ENCODE assay signal across 15 mouse cellular contexts in genomic region chr3:65891594-65891993, GRCm38 (mm10).
A peak's percentile ranks its signal among the peaks of the same experiment; 100 is the strongest.
DNase-seq lines count a peak whose midpoint lies in the region; ATAC-seq lines count a peak whose summit lies in the region.
"Had no signal": no experiment of that assay in that cellular context is flagged by ENCODE, and none has a peak within 500 bp of the region (broad histone marks: within the 10 kb centered on the region; RNA-seq: fewer than 3 reads in every experiment).

No protein-coding gene starts in this region.

- DNase-seq in 416B (ENCODE audit: low read depth) (peak; percentile 28), adipocyte (ENCODE audit: low spot score) (peak; percentile 70)
- DNase-seq in lung, postnatal 36 days, result peak; percentile 66
- no peak for DNase-seq in yolk sac, embryonic 10.5 days (ENCODE audit: low spot score)
- no peak for DNase-seq in cerebellum, adult 18-20 months
- DNase-seq: adrenal gland, postnatal 14 days; B cell, adult 2 months; cerebellum, adult 2 months; cerebellum, postnatal 10 days; embryo, embryonic 11 days; gastrocnemius, postnatal 36 days; heart, adult 2 months had no signal

- ATAC-seq in monocyte, adult 5-6 weeks (replicated peaks; ENCODE audit: insufficient number of reproducible peaks, low FRiP score, low TSS enrichment, poor library complexity, severe bottlenecking), result peak; percentile 67
- ATAC-seq: CD4-positive, CD25-positive, alpha-beta regulatory T cell, adult 4 months; forebrain, embryonic 14.5 days had no signal

Comparison
In these comparisons a context has a peak if more than half of its experiments do, and no peak if none do; other contexts are left out.
1. DNase-seq: peak in 416B (single experiment), adipocyte (single experiment) and lung, postnatal 36 days (single experiment); none in yolk sac, embryonic 10.5 days (single experiment) and cerebellum, adult 18-20 months (0 of 2).